Mouse (Mus musculus): ENCODE results near the gene Zbtb37.

Zbtb37 gene

DNA sequence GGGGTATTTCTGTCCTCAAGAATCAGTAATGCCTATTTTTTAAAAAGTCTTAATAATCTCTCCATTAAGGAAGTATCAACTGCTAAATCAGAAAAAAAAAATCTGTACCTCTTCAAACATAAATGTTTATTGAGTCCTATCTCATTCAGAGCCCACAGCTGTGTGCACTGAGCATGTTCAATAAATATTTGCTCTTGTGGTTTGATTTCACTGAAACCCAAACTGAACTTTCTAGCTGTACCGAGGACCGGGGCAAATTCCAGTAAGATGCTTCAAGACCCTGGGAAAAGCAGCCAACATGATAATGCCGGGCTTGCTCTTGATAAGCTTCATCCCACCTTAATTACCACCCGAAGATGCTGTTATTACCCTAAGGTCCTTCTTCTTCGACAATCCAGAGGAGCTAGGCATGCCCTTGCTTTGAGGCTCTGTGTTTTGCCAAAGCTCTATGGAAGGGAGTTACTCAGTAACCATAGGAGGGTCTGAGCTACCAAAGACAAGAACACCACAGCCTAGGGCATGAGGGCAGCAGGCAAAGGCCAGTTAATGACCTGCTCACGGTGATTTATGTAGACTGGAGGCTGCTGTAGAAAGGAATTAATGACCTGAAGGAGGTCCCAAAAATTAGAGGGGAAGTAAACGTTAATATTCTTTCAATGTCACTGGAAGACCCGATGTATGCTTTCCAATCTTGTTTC, 54.0 kb downstream of the Zbtb37 start:
- DNase-seq (ENCODE audit: extremely low read depth, insufficient read length, low spot score): no peak

GRCm38 (mm10) chr1:160980021-160980420, 54.6 kb downstream of the Zbtb37 start:
- DNase-seq (ENCODE audit: extremely low read depth, insufficient read length, low spot score): no peak

GRCm38 (mm10) chr1:160978071-160978735, 56.4 kb downstream of the Zbtb37 start, which contains the start of gene Serpinc1:
Serpinc1 (plus strand) TSS chr1:160978585.
- DNase-seq (ENCODE audit: extremely low read depth, insufficient read length, low spot score): no peak

GRCm38 (mm10) chr1:160968643-160969042, 66.0 kb downstream of the Zbtb37 start:
- no peak for DNase-seq (ENCODE audit: extremely low read depth, insufficient read length, low spot score)

GRCm38 (mm10) chr1:160967268-160967667, 67.4 kb downstream of the Zbtb37 start:
- no peak for DNase-seq (ENCODE audit: extremely low read depth, insufficient read length, low spot score)

DNA sequence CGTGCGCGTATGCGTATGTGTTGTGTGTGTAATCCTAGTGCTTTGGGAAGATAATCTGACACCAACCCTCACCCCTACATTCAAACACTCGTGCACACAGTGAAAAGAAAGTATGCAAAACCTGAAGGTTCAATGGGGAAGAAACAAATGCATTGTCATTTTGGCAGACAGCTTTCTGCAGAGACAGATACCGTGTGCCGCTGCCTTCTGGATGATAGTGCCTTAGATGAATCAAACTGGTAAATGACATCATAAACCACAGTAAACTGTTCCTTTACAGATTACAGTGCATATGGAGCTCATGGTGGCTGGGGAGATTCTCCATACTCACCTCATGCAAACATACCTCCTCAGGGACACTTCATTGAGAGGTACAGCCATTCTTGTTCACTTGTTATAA, 71.5 kb downstream of the Zbtb37 start:
- DNase-seq (ENCODE audit: extremely low read depth, insufficient read length, low spot score): no peak

Data from 3134 (cell line).